Mouse (Mus musculus) stomach, postnatal 0 days (tissue): ENCODE measurements around the gene Lcn10.

ENCODE experiments used
- CTCF ChIP-seq: IDR thresholded peaks from 2 replicates; pipeline ENCODE4 v1.5.1; 2016; ENCODE audit warnings: antibody characterized with exemption, low read depth, mild to moderate bottlenecking, moderate library complexity
- EP300 ChIP-seq: optimal IDR thresholded peaks from 2 replicates; pipeline ENCODE3; 2016; ENCODE audit warnings: antibody characterized with exemption

- no peak for TF ChIP-seq CTCF
- no peak for TF ChIP-seq EP300
Measured at GRCm38 (mm10) chr2:25682426-25682825, at the start of gene Lcn10.
